Mouse (Mus musculus) urinary bladder, adult 18-20 months (tissue): ENCODE measurements around the gene Frmd4a.

ENCODE experiments used
- DNase-seq, 2 experiments: peaks; one replicate each; pipeline ENCODE4 v3.0.0; 2022; ENCODE audit warnings: low spot score in 2 of 2, mixed read lengths in 2 of 2

The Frmd4a gene

DNA sequence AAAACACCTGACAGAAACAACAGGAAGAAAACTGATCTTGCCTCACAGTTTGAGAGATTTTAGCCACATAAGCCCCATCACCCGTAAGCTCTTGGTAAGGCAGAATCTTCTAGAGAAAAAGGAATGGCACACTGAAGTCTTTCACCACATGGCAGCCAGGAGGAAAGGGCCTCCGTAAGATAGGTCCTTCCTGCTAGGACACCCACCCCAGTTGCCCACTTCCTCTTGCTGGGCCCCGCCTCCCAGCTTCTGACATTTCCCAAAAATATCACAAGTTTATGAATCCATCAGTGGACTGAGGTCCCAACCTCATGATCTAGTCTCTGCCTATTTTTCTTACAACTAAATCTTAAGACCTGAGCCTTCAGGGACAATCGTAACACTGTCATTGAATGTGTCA is 373.6 kb downstream of the Frmd4a start:
- no peak for DNase-seq

DNA sequence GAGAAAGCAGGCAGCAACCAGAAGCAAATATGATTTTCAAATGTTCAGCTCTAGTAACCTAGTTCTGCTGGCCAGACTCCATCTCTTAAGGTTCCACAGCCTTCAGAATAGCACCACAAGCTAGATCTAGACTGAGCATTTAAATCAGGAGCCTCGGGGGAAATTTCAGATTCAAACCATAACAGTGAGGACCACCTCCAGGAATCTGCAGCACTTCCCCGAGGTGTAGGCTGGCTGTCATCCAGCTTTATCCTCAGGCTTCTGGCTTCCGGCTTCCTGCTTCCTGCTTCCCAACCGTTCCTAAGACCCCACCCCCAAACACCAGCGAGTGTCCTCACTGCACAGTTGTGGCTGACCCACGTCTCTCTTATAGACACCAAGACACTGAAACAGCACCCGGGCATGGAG is 374.2 kb downstream of the Frmd4a start:
- no peak for DNase-seq

DNA sequence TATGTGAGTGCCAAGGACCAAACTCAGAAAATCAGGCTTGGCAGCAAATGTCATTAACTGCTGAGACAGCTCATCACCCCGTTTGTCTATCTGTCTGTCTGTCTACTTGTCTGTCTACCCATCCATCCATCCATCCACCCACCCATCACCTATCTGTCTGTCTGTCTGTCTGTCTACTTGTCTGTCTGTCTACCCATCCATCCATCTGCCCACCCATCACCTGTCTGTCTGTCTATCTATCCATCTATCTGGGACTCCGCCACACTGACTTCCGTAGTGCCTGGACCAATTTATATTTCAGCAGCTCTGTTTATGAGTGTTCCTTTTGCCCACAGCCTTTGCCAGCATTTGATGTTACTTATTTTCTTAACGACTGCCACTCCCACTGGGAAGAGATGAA is 375.5 kb downstream of the Frmd4a start:
- no peak for DNase-seq

DNA sequence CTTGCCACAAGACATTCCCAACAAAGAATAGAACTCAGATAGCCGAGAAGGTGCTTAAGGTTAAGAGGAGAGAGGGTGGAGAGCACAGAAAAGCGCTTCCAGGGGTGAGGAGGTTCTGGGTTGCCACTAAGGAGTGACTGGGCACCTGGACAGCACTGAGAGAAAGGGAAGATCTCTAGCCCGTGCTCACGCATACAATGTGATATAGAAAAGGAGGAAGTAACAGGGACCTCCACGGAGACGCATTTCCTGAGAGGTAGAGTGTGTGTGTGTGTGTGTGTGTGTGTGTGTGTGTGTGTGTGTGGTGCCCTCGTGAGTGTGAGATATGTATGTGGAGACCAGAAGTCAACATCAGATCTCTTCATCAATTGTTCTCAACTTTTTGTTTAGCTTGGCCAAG is 377.1 kb downstream of the Frmd4a start:
- DNase-seq = no peak

DNA sequence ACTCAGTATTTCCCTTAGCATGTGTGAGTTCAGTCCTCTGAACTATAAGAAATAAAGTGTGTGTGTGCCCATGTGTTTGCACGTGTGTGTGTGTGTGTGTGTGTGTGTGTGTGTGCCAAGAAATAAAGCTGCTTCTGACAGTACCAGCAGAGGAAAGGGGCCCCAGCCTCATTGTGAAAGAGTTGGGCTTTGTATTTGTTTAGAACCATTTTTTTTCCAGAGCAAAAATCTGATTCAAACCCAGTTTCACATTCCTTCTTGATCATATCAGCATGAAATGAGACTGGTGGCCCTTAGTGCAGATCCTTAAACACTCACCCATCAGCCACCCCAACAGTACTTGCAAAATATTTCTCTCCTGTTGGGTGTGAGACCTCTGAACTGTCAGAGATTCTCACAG is 382.2 kb downstream of the Frmd4a start:
- DNase-seq = no peak

DNA sequence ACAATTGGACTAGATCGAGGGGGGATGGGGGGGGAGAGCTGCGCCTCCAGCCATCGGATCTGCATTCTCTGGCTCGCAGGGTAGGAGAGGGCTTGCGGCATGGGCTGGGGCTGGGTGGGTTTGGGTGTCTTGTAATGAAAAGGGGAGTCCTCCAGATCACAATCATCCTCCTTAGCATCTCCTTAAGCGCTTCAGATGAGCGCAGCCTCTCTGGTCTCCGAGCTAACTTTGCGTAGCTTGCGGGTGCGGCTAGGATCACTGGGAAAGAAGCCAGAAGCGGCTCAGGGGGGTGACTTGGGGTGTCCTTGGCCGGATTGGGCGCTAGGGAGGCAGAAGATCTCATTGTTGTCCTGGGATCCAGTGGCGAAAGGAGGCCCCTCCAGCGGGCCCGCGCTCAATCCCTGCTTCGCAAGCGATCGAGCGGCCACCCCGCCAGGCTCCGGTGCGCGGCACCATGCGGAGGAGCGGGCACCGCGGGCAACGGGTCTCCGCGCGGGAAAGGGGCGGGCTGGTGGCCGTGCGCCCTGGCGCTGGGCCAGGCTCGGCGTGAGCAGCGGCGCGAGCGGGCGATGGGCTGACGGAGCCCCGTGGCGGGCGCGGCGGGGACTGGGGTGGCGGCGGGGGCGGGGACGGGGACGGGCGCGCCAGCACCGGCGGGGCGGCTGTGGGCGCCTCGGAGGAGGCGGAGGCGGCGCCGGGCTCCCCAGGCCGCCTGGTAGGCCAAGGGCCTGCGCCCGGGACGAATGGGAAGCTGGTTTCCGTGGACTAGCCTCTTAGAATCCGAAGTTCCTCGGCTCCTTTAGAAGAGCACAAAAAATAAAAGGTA is 383.5 kb downstream of the Frmd4a start:
- peak; percentile 5 to 48 for DNase-seq

DNA sequence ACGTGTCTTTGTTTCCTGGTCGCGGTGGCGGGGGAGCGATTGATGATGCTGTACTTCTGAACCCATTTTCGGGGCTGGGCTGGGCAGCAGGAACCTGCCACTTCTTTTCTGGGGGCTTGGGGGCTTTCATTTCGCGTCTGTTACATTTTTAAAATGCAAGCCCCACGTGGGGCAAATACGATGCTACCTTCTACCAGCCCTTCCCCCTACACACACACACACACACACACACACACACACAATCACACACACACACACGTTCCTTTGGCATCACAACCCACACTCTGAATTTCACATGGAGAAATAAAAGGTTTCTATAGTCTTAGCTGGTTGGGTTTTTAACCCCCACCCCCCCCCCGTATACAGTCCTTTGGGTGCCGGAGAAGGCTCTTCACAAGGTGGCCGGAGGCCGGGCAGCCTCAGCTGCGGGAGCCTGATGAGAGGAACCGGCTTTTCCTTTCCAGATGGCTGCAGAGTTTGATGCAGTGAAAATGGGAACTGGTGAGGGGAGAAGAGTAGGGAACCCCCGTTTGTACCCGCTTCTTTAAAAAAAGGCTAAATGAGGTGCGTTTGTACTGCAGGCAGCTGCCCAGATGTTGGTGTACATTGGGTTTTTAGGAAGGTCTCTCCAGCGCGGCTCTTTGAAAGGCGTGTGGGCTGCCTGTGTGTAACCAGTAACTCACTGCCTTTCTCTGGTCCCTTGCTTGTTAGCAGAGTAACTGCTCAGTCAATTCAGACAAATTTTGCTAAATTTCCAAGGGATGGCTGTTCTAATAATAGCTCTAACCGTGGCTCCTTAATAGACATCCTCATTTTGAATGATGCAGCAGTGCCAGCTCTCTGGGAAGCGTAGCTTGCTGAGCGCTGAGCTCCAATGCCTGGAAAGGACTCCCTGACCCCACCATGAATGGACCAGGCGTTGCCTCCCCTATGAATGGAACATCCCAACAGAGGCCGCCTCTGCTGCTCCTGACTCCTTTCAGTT is 384.4 kb downstream of the Frmd4a start:
- no peak for DNase-seq

DNA sequence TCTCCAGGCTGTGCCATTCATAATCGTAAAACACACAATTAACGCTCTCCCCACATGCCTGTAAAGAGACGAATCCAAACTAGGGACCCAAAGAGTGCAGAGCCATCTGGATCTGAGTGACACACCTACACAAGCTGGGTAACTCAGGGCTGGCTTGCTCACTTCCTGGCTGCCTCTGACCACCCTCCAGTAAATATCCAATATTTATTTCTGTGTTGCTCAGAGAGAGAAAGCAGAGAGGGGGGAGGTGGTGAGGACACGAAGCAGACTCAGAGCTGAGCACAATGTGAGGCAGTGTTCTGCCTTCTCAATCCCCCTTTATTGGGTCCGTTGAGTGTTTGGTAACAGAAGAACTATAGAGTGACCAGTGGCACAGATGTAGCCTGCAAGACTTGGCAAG is 389.5 kb downstream of the Frmd4a start:
- DNase-seq = no peak

DNA sequence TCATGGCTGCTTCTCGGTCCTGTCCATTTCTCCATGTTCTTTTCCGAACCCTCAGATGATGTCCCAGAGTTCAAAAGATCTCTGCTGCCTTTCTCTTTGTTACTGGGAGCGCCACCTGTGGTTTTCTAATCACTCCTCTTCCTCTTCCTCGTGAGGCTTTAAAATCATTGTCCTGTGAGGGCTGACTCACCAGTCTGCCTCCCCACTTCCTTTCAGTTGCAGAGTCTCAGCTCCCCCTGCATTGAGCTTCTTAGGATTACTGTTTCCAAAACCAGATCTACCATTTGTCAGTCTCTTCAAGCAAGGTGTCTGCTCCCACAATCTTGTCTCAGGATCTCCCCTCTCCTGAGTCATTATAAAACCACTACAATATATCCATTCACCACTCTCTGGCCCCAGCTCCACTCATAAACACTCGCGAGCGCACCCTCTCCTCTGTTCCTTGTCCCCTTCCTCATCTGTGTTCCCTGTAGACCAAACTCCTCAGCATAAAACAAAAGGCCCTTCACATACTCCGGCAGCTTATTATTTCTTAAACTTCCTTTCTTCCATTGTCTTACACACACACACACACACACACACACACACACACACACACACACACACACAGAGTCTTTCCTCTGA is 392.4 kb downstream of the Frmd4a start:
- DNase-seq = no peak

DNA sequence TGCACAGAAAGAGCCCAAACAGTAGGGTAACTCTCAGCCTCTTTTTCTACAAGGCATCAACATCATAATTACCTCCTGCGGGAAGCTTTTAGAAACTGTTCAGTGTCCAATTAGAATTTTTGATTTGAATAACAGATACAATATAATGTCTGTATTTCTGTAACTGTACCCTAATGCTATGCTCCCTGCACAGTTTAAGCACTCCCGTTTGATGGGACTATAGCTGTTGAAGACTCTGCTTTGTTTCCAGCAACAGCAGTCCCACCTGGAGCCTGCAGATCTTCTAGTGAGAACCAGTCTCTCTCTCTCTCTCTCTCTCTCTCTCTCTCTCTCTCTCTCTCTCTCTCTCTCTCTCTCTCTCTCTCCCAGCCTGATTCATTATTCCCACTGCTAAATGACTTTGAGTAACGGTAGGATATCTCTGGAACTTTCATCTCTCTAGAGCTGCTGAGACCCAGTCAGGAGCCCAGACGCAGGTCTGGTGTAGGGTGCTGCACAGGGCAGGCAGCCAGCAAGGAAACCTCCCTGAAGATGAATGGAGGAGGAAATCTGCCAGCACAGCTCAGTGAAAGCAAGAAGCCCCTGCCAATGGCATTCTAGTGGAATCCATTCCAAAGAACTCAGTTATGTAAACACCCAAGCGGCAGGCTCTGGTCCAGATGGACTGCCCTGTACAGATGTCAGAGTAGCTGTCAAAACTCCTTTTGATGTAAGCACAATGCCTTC is 395.5 kb downstream of the Frmd4a start:
- no peak for DNase-seq

DNA sequence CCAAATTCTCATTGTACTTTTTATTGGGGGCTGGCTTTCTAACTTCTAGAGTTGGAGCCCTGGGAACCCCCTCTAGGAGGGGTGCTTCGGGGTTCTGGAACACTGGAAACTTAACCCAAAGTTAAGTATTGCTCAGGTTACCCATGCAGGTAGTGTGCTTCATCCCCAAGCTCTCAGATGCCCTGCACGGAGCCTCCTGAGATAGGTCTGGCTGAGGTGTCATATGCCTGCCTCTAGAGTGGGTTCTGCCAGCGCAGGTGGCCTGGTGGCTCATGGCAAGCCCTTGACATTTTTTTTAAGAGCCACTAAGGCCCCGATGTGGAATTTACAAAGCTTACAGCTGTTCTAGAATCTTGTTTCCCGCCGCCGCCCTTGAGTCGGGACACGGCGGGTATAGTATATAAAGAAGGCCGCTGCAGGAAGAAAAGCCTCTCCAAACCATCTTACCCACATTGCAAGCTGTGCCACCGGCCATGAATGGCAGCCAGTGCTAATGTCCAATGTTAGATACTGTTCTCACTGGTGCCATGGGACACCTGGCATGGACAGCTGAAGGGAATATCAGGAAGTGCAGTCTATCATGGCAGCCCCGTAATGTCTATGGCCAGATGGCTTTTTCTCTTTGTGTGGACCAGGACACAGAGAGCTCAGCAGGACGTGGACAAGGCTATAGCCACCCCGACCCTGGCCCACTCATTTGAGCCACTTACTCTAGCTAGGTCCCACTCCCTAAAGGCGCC is 396.2 kb downstream of the Frmd4a start:
- no peak for DNase-seq

DNA sequence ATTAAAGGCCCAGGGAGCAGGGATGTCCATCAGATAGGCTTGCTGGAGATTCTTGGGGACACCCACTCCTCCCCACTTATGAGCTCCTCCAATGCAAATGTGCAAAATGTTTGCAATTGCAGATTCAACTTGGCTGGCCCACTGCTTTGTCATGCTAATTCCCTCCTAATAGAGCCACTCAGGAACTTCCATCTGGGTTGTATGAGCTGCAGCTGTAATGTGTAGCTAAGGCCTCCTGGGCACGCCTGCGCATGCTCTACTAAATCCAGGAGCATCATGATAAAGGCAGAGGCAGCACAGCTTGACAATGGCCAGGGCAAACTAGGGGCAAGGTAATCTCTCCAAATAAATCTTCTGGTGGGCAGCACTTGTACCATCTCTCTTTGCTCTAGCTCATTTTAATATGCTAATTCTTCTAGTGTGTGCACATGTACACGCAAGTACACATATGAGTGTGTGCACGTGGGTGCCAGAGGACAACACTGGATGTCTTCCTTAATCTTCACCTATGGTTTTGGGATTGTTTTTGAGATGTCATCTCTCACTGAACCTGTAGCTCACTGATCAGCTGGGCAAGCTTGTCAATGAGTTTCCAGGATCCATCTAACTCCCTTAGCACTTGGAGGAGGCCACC is 403.3 kb downstream of the Frmd4a start:
- DNase-seq = no peak

DNA sequence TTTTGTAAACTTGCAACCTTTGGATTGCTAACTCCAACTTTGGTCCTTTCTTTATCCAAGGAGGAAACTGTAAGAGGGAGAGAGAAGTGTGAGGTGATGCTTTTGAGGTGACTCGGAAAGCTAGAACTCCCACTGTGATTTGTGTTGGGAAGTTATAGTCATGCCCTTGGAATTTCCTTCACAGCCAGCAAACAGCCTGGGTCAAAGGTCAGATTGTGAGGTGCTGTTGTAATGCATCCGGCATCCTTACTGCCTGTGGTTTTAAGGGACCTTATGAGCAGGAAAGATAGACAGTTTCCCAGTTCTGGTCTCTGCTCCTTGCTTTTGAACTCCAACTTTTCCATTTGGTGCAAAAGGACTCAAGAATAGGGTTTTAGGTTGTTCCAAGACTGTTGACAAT is 404.2 kb downstream of the Frmd4a start:
- no peak for DNase-seq

DNA sequence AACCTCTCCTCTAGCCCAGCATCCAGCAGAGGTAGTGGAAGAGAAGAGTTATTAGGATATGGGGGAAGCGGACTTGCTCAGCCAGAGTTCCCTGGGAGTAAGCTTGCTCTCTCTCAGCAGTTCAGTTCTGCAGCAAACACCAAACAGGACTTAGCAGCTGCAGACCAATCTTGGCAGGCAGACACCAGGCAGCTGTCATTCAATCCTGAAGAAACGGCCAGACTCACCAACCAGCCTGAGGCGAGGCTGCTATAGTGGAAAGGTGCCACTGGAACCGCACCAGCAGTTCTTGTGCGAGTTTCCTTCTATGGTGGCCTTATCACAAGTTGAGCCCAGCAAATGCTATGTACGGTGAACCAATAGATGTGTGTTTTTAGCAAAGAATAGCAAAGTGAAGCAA is 406.4 kb downstream of the Frmd4a start:
- DNase-seq = no peak

DNA sequence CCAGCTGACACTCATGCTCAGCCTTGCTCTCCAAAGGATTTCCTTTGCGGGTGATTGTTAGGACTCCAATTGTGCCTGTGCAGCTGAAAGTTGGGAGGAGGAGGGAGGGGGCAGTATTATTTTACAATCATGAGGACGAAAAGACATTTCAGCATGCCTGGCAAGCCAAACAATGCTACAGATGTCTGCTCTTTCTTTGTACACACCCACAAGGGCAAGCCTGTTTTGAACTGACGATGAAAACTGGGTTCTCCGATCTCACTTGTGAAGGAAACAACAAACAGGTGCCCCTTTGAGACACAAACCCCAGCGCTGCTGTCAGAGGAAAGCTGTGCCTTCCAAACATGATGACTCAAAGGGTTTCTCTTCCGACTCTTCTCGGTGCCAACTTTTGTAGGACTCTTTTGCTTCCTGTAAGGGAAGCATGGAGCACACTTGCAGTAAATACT is 410.9 kb downstream of the Frmd4a start:
- DNase-seq = no peak

DNA sequence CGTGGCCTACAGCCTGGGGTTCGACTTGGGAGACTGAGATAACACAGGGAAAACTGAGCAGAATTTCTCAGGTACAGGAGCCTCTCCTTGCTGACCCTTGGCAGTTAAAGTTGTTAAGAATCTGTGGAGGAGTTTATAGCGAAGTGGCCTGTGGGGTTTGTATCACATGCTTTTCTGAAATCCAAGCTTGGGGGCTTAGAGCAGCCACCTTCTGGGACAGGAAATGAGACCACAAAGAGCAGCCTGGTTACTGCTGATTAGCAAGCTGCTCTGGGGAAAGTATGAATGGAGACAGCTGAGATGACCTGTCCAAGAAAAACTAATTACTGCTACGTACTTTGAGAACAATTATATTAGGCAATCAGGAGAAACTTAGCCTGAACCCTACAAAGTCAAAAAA is 415.6 kb downstream of the Frmd4a start:
- DNase-seq = no peak

DNA sequence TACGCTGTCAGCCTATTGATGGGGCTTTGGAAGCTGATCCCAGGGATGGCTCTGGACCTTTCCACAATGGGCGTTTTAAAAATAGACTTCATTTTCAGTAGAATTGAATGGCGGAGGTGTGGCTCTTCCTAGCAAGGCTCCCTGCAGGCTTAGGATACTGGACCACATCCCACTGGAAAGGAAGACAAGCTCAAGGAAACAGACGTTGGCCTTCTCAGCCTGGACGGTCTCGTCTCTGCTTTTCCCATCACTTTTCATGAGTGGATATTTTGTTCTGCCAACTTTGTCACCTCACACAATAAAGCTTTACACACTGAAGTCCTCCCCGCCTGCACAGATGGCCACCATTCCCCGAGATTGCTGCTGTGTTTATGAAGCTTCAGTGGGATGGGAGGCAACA is 417.5 kb downstream of the Frmd4a start:
- no peak for DNase-seq

DNA sequence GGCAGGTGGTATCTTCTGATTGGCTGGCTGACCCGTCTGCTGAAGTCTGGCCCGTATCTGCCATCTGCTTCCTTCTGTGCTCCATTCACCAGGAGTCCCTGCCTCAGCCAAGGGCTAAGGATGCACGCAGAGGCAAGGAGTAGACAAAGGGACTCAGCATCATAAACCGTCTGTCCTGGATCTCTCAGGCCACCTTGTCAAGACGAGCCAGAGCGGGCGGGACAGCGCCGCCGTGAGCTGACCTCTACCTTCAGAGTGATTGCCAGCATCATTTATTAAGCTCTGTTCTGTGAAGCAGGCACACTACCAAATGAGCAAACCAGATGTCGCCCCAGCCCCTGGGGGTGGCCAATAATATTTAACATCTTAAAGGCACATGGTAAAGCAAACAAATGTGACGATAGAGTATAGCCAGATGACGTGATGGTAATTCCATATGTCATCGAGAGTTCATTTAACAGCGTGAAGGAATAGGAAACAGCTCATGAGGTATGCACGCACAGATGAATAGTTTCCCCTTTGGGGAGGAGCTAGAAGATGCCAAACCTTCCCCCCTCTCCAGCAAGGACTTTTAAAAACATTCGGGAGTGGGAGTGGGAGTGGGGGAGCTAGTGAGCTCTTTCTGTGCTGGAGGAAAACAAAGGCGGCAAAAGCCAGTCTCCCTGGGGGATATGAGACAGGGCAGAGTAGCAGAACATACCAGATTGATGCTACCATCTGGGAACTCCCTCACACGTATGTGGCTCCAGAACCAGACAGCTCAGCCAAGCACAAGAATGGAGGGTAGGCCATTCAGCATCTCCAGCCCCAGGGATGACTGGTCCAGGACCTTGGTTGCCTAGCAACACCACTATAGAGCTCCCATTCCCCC is 419.1 kb downstream of the Frmd4a start:
- DNase-seq = no peak

DNA sequence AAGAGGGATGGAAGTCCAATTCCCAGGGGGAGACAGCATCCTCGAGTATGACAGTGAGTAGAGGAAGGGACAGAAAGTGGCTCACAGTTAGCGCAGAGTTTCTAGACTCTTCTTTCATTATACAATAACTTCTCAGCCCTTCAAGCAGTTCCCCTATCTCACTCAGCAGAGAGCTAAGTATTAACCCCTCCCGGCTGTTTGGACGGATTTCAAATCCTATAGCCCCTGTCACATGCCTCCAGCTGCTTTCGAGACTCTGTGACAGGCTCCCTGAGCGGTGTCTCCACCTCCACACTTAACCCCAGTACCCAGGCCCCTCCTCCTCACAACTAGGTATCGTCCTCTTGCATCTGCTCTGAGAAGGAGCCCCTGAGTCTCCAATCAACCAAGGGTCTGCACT is 421.2 kb downstream of the Frmd4a start:
- DNase-seq = no peak
